Mouse (Mus musculus): ENCODE data around the gene Wbp11. TPM values are rescaled to one million over a fixed set of nuclear protein-coding genes. Genes with fewer than 3 reads are reported as not detected.
"Not testable (repeated sequence)": the region's sequence is repeated elsewhere in the genome, so short reads cannot be mapped to it uniquely, and the experiment has no call there.

Gene Wbp11
- polyA plus RNA-seq, 1 experiment = 65.9 TPM

- Histone ChIP-seq H3K27me3 (ENCODE audit: control insufficient read depth, insufficient read depth, insufficient read length) (no peaks in the 10 kb centered on the region), H3K36me3 (ENCODE audit: control insufficient read depth, insufficient read depth) (peaks cover 3% of the 10 kb centered on the region), H3K79me2 (ENCODE audit: control insufficient read depth, insufficient read depth) (peaks cover 17% of the 10 kb centered on the region), H3K4me3 (ENCODE audit: insufficient read depth, poor library complexity, severe bottlenecking) (no peak overlapping the region), H3ac (ENCODE audit: control insufficient read depth, insufficient read length, low read depth) (no peak overlapping the region), H3K79me3 (ENCODE audit: low read depth) (peaks cover 11% of the 10 kb centered on the region)
- TF ChIP-seq MYOG (IDR thresholded peaks at IDR 0.05; ENCODE audit: control insufficient read depth, extremely low read depth, insufficient read length) = no peak
- TF ChIP-seq CTCF (IDR thresholded peaks at IDR 0.05; ENCODE audit: control insufficient read depth, insufficient read depth, insufficient read length) = no peak
- no peak for TF ChIP-seq MAX (IDR thresholded peaks at IDR 0.05)
- no peak for TF ChIP-seq MYOD1 (IDR thresholded peaks at IDR 0.05; ENCODE audit: control insufficient read depth, insufficient read length, low read depth)
- TF ChIP-seq FOSL1 (IDR thresholded peaks at IDR 0.05; ENCODE audit: insufficient read depth, low read length, poor library complexity, severe bottlenecking) = no peak
- no peak for TF ChIP-seq USF1 (IDR thresholded peaks at IDR 0.05; ENCODE audit: low read depth)
- no peak for TF ChIP-seq CEBPB (IDR thresholded peaks at IDR 0.05; ENCODE audit: low read depth)
Measured at GRCm38 (mm10) chr6:136804705-136805408, 23.2 kb downstream of the Wbp11 start.

GRCm38 (mm10) chr6:136803739-136804633 lies 24.0 kb downstream of the Wbp11 start, which contains the start of gene Hist4h4:
TSS of gene Hist4h4 (minus strand) at chr6:136804415.
- peak within 1 kb of the TSS; percentile 31 for H3ac ChIP-seq (ENCODE audit: control insufficient read depth, insufficient read length, low read depth)
- H3K27me3 ChIP-seq (ENCODE audit: control insufficient read depth, insufficient read depth, insufficient read length) = no peaks in the 10 kb centered on the region
- H3K4me3 ChIP-seq (ENCODE audit: insufficient read depth, poor library complexity, severe bottlenecking) = peak within 1 kb of the TSS; percentile 31
- H3K79me2 ChIP-seq (ENCODE audit: control insufficient read depth, insufficient read depth) = peaks cover 9% of the 10 kb centered on the region
- peaks cover 6% of the 10 kb centered on the region for H3K79me3 ChIP-seq (ENCODE audit: low read depth)
- no peaks in the 10 kb centered on the region for H3K36me3 ChIP-seq (ENCODE audit: control insufficient read depth, insufficient read depth)
- TF ChIP-seq CEBPB (IDR thresholded peaks at IDR 0.05; ENCODE audit: low read depth) (peak; percentile 50), MYOD1 (IDR thresholded peaks at IDR 0.05; ENCODE audit: control insufficient read depth, insufficient read length, low read depth) (no peak)

GRCm38 (mm10) chr6:136803093-136803738 lies 24.8 kb downstream of the Wbp11 start:
- Histone ChIP-seq H3K27me3 (ENCODE audit: control insufficient read depth, insufficient read depth, insufficient read length) (no peaks in the 10 kb centered on the region), H3K79me2 (ENCODE audit: control insufficient read depth, insufficient read depth) (peaks cover 1% of the 10 kb centered on the region), H3ac (ENCODE audit: control insufficient read depth, insufficient read length, low read depth) (peak overlapping the region; percentile 20), H3K4me3 (ENCODE audit: insufficient read depth, poor library complexity, severe bottlenecking) (peak overlapping the region; percentile 31), H3K79me3 (ENCODE audit: low read depth) (no peaks in the 10 kb centered on the region), H3K36me3 (ENCODE audit: control insufficient read depth, insufficient read depth) (no peaks in the 10 kb centered on the region)
- no peak for TF ChIP-seq CTCF (IDR thresholded peaks at IDR 0.05; ENCODE audit: control insufficient read depth, insufficient read depth, insufficient read length)
- no peak for TF ChIP-seq MYOG (IDR thresholded peaks at IDR 0.05; ENCODE audit: control insufficient read depth, extremely low read depth, insufficient read length)
- no peak for TF ChIP-seq USF1 (IDR thresholded peaks at IDR 0.05; ENCODE audit: low read depth)
- TF ChIP-seq CEBPB (IDR thresholded peaks at IDR 0.05; ENCODE audit: low read depth) = no peak
- TF ChIP-seq MYOD1 (IDR thresholded peaks at IDR 0.05; ENCODE audit: control insufficient read depth, insufficient read length, low read depth) = no peak
- peak; percentile 49 for TF ChIP-seq MAX (IDR thresholded peaks at IDR 0.05)
- TF ChIP-seq FOSL1 (IDR thresholded peaks at IDR 0.05; ENCODE audit: insufficient read depth, low read length, poor library complexity, severe bottlenecking) = no peak

- Histone ChIP-seq H3K27me3 (ENCODE audit: control insufficient read depth, insufficient read depth, insufficient read length) (no peaks in the 10 kb centered on the region), H3ac (ENCODE audit: control insufficient read depth, insufficient read length, low read depth) (no peak overlapping the region), H3K36me3 (ENCODE audit: control insufficient read depth, insufficient read depth) (no peaks in the 10 kb centered on the region), H3K79me2 (ENCODE audit: control insufficient read depth, insufficient read depth) (no peaks in the 10 kb centered on the region), H3K4me3 (ENCODE audit: insufficient read depth, poor library complexity, severe bottlenecking) (no peak overlapping the region), H3K79me3 (ENCODE audit: low read depth) (no peaks in the 10 kb centered on the region)
- TF ChIP-seq USF1 (IDR thresholded peaks at IDR 0.05; ENCODE audit: low read depth) (no peak), MYOG (IDR thresholded peaks at IDR 0.05; ENCODE audit: control insufficient read depth, extremely low read depth, insufficient read length) (no peak), CEBPB (IDR thresholded peaks at IDR 0.05; ENCODE audit: low read depth) (no peak), MYOD1 (IDR thresholded peaks at IDR 0.05; ENCODE audit: control insufficient read depth, insufficient read length, low read depth) (no peak)
Measured at GRCm38 (mm10) chr6:136801274-136801673, 26.8 kb downstream of the Wbp11 start.

GRCm38 (mm10) chr6:136800710-136801109 lies 27.3 kb downstream of the Wbp11 start:
- Histone ChIP-seq H3K27me3 (ENCODE audit: control insufficient read depth, insufficient read depth, insufficient read length) (no peaks in the 10 kb centered on the region), H3K79me3 (ENCODE audit: low read depth) (no peaks in the 10 kb centered on the region), H3K4me3 (ENCODE audit: insufficient read depth, poor library complexity, severe bottlenecking) (no peak overlapping the region), H3ac (ENCODE audit: control insufficient read depth, insufficient read length, low read depth) (no peak overlapping the region), H3K36me3 (ENCODE audit: control insufficient read depth, insufficient read depth) (no peaks in the 10 kb centered on the region), H3K79me2 (ENCODE audit: control insufficient read depth, insufficient read depth) (no peaks in the 10 kb centered on the region)
- TF ChIP-seq MYOD1 (IDR thresholded peaks at IDR 0.05; ENCODE audit: control insufficient read depth, insufficient read length, low read depth) (no peak), MAX (IDR thresholded peaks at IDR 0.05) (no peak), CEBPB (IDR thresholded peaks at IDR 0.05; ENCODE audit: low read depth) (no peak), MYOG (IDR thresholded peaks at IDR 0.05; ENCODE audit: control insufficient read depth, extremely low read depth, insufficient read length) (no peak), USF1 (IDR thresholded peaks at IDR 0.05; ENCODE audit: low read depth) (no peak), FOSL1 (IDR thresholded peaks at IDR 0.05; ENCODE audit: insufficient read depth, low read length, poor library complexity, severe bottlenecking) (no peak), CTCF (IDR thresholded peaks at IDR 0.05; ENCODE audit: control insufficient read depth, insufficient read depth, insufficient read length) (no peak)

GRCm38 (mm10) chr6:136797874-136798693 lies 29.9 kb downstream of the Wbp11 start:
- H3K36me3 ChIP-seq (ENCODE audit: control insufficient read depth, insufficient read depth); H3K79me2 ChIP-seq (ENCODE audit: control insufficient read depth, insufficient read depth); H3K4me3 ChIP-seq (ENCODE audit: insufficient read depth, poor library complexity, severe bottlenecking); H3K79me3 ChIP-seq (ENCODE audit: low read depth); H3K27me3 ChIP-seq (ENCODE audit: control insufficient read depth, insufficient read depth, insufficient read length); H3ac ChIP-seq (ENCODE audit: control insufficient read depth, insufficient read length, low read depth): not testable (repeated sequence)
